Mouse (Mus musculus): ENCODE results near the gene Fbxw7.

- TF ChIP-seq POLR2A (IDR thresholded peaks at IDR 0.05; ENCODE audit: low read depth, low read length) (no peak), GABPA (IDR thresholded peaks at IDR 0.05; ENCODE audit: insufficient replicate concordance, low read depth, low read length) (no peak), MAFK (IDR thresholded peaks at IDR 0.05; ENCODE audit: insufficient replicate concordance, low read length) (no peak), MEF2A (IDR thresholded peaks at IDR 0.05; ENCODE audit: borderline replicate concordance, low read depth, low read length) (no peak), ELF1 (IDR thresholded peaks at IDR 0.05; ENCODE audit: low read depth, low read length) (no peak), ZC3H11A (IDR thresholded peaks at IDR 0.05; ENCODE audit: low read depth, low read length) (no peak), NRF1 (IDR thresholded peaks at IDR 0.05; ENCODE audit: low read depth, low read length) (no peak)
Measured at GRCm38 (mm10) chr3:84926140-84926539, 111.1 kb downstream of the Fbxw7 start.

All from CH12.LX (cell line).